Mouse (Mus musculus) lung, adult 2 months (tissue): Measurements from ENCODE around the gene Gm28053. TPM values are rescaled to one million over a fixed set of nuclear protein-coding genes. Genes with fewer than 3 reads are reported as not detected.

Experiments used
- DNase-seq: peaks from one replicate; pipeline ENCODE4 v3.0.0; 2022
- H3K4me1 ChIP-seq: fragments of 200-500 bp; 2 replicates; pipeline ENCODE4 v1.6.1; 2011; ENCODE audit warnings: low read length; ENCODE audit not compliant: control insufficient read depth, insufficient read depth
- H3K4me3 ChIP-seq: fragments of 200-500 bp; replicated peaks from 2 replicates; pipeline ENCODE3; 2011; ENCODE audit warnings: low read depth, mild to moderate bottlenecking, control low read depth, low read length; ENCODE audit errors: extremely low read depth
- CTCF ChIP-seq: fragments of 200-500 bp; IDR thresholded peaks from 2 replicates; pipeline ENCODE4 v1.5.1; 2011; ENCODE audit warnings: mild to moderate bottlenecking, low read length, control low read depth; ENCODE audit not compliant: insufficient read depth
- POLR2A ChIP-seq: fragments of 200-500 bp; IDR thresholded peaks from 2 replicates; pipeline ENCODE4 v1.6.1; 2011; ENCODE audit warnings: low read depth, mild to moderate bottlenecking, control low read depth, low read length, borderline replicate concordance; ENCODE audit errors: extremely low read depth
- WGBS: fragments of 180-500 bp; shearing (Covaris S2); methylation state at CpG from one replicate; pipeline ENCODE4 v1.1.7; 2018; 5-methylcytosine and 5-hydroxymethylcytosine counted together
- polyA plus RNA-seq: library from polyadenylated mRNA; depleted of rRNA; stranded (reverse); fragments of >200 nt; gene quantifications from 2 replicates; pipeline ENCODE4 v1.2.3, GENCODE M21; 2012

The Gm28053 gene
- polyA plus RNA-seq, 1 experiment = 1.8 TPM

DNA sequence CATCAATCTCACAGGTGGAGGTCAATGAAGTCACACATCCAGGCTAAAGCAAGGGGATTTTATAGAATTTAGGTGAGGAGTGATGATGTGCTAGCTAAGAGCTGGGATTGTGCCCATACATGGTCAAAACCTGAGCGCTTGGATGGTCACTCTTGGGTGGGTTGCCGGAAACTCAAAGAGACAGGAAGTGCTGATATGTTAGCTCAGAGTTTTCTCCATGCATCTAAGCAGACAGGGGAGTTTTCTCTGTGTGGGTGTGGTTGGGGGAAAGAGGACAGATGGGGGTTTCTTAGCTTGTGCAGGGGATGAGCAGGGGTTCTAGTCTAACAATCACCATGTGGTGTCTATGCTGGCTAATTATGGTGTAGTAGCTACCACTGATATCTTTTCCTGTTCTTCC, 29.1 kb upstream of the Gm28053 start:
- Histone ChIP-seq H3K4me1 (peaks cover 5% of the 10 kb centered on the region), H3K4me3 (no peak overlapping the region)
- WGBS = 51% methylated on average over 2 of the region's 2 CpGs
- DNase-seq = no peak
- no peak for TF ChIP-seq POLR2A
- no peak for TF ChIP-seq CTCF

DNA sequence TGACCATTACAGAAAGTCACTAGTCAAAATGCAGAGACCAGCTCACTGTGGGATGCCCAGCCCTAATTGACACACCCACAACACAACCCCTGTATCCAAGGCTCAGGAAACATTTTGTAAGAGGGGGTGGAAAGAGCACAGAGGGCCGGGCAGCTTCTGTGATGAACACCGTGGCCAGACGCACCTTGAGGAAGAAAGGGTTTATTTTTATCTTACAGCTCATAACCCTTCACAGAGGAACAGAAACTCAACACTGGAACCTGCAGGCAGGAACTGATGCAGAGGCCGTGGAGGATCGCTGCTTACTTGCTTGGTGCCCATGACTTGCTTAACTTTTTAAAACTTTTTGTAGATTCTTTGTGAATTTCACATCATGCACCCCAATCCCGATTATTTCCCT, 25.4 kb upstream of the Gm28053 start:
- 65% methylated on average over 6 of the region's 6 CpGs for WGBS
- no peak for DNase-seq
- TF ChIP-seq POLR2A = no peak
- TF ChIP-seq CTCF = no peak
- Histone ChIP-seq H3K4me1 (peaks cover 7% of the 10 kb centered on the region), H3K4me3 (no peak overlapping the region)

DNA sequence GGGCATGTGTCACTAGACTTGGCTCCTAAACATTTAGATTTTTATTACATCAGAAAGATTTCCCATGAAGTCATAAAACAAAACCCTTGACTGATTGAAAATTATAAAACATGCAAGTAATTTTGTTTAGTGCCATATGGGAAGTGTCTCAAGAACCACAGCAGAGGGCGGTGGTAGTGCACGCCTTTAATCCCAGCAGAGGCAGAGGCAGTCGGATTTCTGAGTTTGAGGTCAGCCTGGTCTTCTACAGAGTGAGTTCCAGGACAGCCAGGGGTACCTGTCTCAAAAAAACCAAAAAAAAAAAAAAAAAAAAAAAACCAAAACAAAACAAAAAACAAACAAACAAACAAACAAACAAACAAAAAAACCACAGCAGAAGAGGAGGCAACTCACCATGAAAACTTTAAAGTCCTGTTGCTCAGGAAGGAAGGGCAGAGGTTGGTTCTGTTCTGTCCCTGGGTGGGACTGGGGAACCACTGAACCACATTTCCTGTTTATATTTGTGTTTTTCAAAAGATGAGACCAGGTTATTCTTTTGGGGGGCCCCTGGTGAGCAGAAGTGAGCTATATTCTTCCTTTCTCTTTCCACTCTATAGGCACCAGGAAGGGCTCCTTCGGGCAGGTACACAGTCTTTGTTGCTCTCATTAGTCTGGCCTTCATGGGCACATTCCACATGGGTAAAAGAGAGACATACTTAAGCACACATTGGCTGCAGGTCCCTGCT, 21.4 kb upstream of the Gm28053 start:
- TF ChIP-seq CTCF = no peak
- no peak for DNase-seq
- WGBS = 74% methylated on average over 4 of the region's 4 CpGs
- Histone ChIP-seq H3K4me3 (no peak overlapping the region), H3K4me1 (peaks cover 25% of the 10 kb centered on the region)

DNA sequence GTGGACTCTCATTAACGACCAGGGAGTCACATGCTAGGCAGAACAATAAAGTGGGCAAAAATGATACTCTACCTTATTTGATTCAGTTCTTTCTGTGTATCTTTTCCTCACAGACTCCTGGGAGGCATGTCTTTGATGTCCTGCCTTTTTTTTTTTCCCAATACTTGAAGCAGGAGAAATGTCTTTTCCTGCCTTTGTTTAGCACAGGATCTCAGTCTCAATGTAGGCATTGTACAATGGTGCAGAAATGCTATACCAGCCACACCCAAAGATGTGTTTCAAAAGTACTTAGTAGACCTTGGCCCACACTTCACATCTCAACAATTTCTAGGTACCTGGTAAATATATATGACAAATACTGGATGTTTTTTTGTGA, 20.9 kb upstream of the Gm28053 start:
- 27% methylated on average over 1 of the region's 1 CpGs for WGBS
- DNase-seq = no peak
- TF ChIP-seq CTCF (no peak), POLR2A (no peak)

GRCm38 (mm10) chr6:48698066-48698856, 20.1 kb upstream of the Gm28053 start:
- TF ChIP-seq CTCF (no peak), POLR2A (no peak)

More for the DNA sequence above, 20.9 kb upstream of the Gm28053 start:
- Histone ChIP-seq H3K4me1 (peaks cover 25% of the 10 kb centered on the region), H3K4me3 (no peak overlapping the region)

GRCm38 (mm10) chr6:48698888-48699287, 19.5 kb upstream of the Gm28053 start:
- Histone ChIP-seq H3K4me3 (no peak overlapping the region), H3K4me1 (peaks cover 29% of the 10 kb centered on the region)
- 58% methylated on average over 3 of the region's 3 CpGs for WGBS
- no peak for DNase-seq
- no peak for TF ChIP-seq CTCF
- TF ChIP-seq POLR2A = no peak

More at GRCm38 (mm10) chr6:48698066-48698856, 20.1 kb upstream of the Gm28053 start:
- no peak for DNase-seq
- Histone ChIP-seq H3K4me1 (peaks cover 29% of the 10 kb centered on the region), H3K4me3 (no peak overlapping the region)
- WGBS = 63% methylated on average over 7 of the region's 7 CpGs

DNA sequence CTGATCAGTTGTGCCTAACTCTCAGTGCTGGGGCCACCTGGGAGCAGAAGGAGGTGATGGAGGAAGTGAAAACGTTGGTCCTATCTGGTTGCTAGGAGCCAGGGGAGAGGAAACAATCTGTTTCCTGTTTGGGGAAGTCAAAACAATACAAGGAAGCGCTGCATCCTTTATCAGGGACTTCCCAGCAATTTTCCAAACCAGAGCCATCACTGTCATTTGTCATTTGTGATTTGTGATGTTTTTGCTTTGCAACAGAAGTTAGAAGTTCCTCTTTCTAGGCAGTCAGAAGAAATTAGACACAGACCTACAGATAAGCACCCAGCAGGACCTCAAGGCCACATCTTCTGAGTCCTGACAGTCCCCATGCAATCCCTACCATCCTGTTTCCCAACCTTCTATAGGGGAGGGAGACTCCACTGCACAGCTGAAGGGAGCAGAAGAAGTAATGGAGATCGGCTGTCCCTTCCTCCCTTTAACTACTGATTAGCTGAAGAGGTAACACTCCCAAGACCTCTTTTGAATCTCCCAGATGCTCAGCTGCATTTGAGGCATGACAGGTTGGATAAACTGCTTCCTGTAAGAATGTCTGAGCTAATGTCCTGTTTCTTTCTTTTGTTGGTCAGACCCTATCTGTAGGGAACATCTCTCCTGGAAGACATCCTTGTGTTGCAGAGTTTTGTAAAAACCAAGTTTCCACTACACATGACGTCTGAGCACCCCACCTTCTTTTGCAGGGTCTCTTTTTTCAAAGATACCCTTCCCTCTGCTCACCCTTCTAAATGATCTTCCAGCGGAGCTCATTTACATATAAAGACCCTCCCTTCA, 17.9 kb upstream of the Gm28053 start:
- DNase-seq = peak; percentile 29
- 29% methylated on average over 5 of the region's 5 CpGs for WGBS
- Histone ChIP-seq H3K4me1 (peaks cover 29% of the 10 kb centered on the region), H3K4me3 (no peak overlapping the region)
- TF ChIP-seq CTCF (no peak), POLR2A (peak; percentile 30; the same call in 1 of the 2 replicates)

GRCm38 (mm10) chr6:48702146-48702545, 16.3 kb upstream of the Gm28053 start:
- 80% methylated on average over 7 of the region's 7 CpGs for WGBS
- DNase-seq = no peak
- peaks cover 31% of the 10 kb centered on the region for H3K4me1 ChIP-seq

GRCm38 (mm10) chr6:48702601-48703000, 15.8 kb upstream of the Gm28053 start:
- Histone ChIP-seq H3K4me1 (peaks cover 29% of the 10 kb centered on the region), H3K4me3 (no peak overlapping the region)
- TF ChIP-seq POLR2A (no peak), CTCF (no peak)
- no peak for DNase-seq
- 51% methylated on average over 5 of the region's 5 CpGs for WGBS

More at GRCm38 (mm10) chr6:48702146-48702545, 16.3 kb upstream of the Gm28053 start:
- TF ChIP-seq CTCF (no peak), POLR2A (no peak)
- H3K4me3 ChIP-seq = no peak overlapping the region
